Mouse (Mus musculus) embryonic fibroblast, embryonic 13.5 days (primary cell): ENCODE results near the gene Gm20388. TPM values are rescaled to one million over a fixed set of nuclear protein-coding genes. Genes with fewer than 3 reads are reported as not detected.
A peak's percentile ranks its signal among the peaks of the same experiment; 100 is the strongest.

Source experiments
- H3K27ac ChIP-seq: 2 replicates; pipeline ENCODE4 v1.5.1; 2012; ENCODE audit warnings: low read length, control low read depth, inconsistent platforms; ENCODE audit not compliant: insufficient read depth
- H3K4me1 ChIP-seq: 2 replicates; pipeline ENCODE4 v1.6.1; 2011; ENCODE audit warnings: low read length; ENCODE audit not compliant: control insufficient read depth, insufficient read depth
- H3K4me3 ChIP-seq: 2 replicates; pipeline ENCODE4 v1.5.1; 2011; ENCODE audit warnings: mild to moderate bottlenecking, control low read depth, low read length; ENCODE audit not compliant: insufficient read depth
- CTCF ChIP-seq: IDR thresholded peaks from 2 replicates; pipeline ENCODE4 v1.5.1; 2011; ENCODE audit warnings: mild to moderate bottlenecking, control low read depth, low read length, moderate library complexity, borderline replicate concordance; ENCODE audit not compliant: insufficient read depth
- POLR2A ChIP-seq: IDR thresholded peaks from 2 replicates; pipeline ENCODE4 v1.6.1; 2011; ENCODE audit warnings: low read depth, mild to moderate bottlenecking, control low read depth, low read length, moderate library complexity
- polyA plus RNA-seq: library from polyadenylated mRNA; stranded (reverse); fragments of >200 nt; gene quantifications from 2 replicates; pipeline ENCODE4 v1.2.4, GENCODE M21; 2011; ENCODE audit warnings: low read depth; ENCODE audit not compliant: missing spikeins, insufficient read length

Gm20388 gene
- polyA plus RNA-seq, 1 experiment, result 82.8 TPM

GRCm38 (mm10) chr8:120560535-120560934, 649.9 kb downstream of the Gm20388 start:
- Histone ChIP-seq H3K27ac (no peak overlapping the region), H3K4me1 (peaks cover 17% of the 10 kb centered on the region), H3K4me3 (no peak overlapping the region)
- TF ChIP-seq CTCF, result no peak
- TF ChIP-seq POLR2A, result no peak

GRCm38 (mm10) chr8:120561539-120562435, 651.1 kb downstream of the Gm20388 start:
- no peak overlapping the region for H3K4me3 ChIP-seq
- H3K4me1 ChIP-seq, result peaks cover 17% of the 10 kb centered on the region
- TF ChIP-seq POLR2A (no peak), CTCF (peak; percentile 33; the same call in 1 of the 2 replicates)
- H3K27ac ChIP-seq, result peak overlapping the region; percentile 4; the same call in 1 of the 2 replicates

- H3K4me3 ChIP-seq, result no peak overlapping the region
Measured at GRCm38 (mm10) chr8:120562680-120563347, 652.2 kb downstream of the Gm20388 start.

GRCm38 (mm10) chr8:120563348-120563724, 652.7 kb downstream of the Gm20388 start:
- TF ChIP-seq POLR2A (no peak), CTCF (no peak)
- peaks cover 17% of the 10 kb centered on the region for H3K4me1 ChIP-seq
- H3K27ac ChIP-seq, result peak overlapping the region; percentile 91
- H3K4me3 ChIP-seq, result no peak overlapping the region

More at GRCm38 (mm10) chr8:120562680-120563347, 652.2 kb downstream of the Gm20388 start:
- Histone ChIP-seq H3K27ac (peak overlapping the region; percentile 91), H3K4me1 (peaks cover 17% of the 10 kb centered on the region)
- TF ChIP-seq POLR2A, result no peak
- TF ChIP-seq CTCF, result no peak

- H3K4me3 ChIP-seq, result no peak overlapping the region
- TF ChIP-seq POLR2A (no peak), CTCF (no peak)
- peaks cover 17% of the 10 kb centered on the region for H3K4me1 ChIP-seq
- peak overlapping the region; percentile 91 for H3K27ac ChIP-seq
Measured at GRCm38 (mm10) chr8:120563851-120564837, 653.5 kb downstream of the Gm20388 start.

GRCm38 (mm10) chr8:120565151-120565711, 654.6 kb downstream of the Gm20388 start:
- Histone ChIP-seq H3K4me3 (no peak overlapping the region), H3K27ac (peak overlapping the region; percentile 44; the same call in 1 of the 2 replicates), H3K4me1 (peaks cover 17% of the 10 kb centered on the region)
- TF ChIP-seq POLR2A (no peak), CTCF (no peak)

GRCm38 (mm10) chr8:120566681-120567080, 656.0 kb downstream of the Gm20388 start:
- no peak for TF ChIP-seq POLR2A
- no peak for TF ChIP-seq CTCF
- Histone ChIP-seq H3K4me1 (peaks cover 13% of the 10 kb centered on the region), H3K4me3 (no peak overlapping the region), H3K27ac (no peak overlapping the region)

- TF ChIP-seq POLR2A (no peak), CTCF (no peak)
- no peak overlapping the region for H3K4me3 ChIP-seq
- H3K4me1 ChIP-seq, result peaks cover 12% of the 10 kb centered on the region
- H3K27ac ChIP-seq, result no peak overlapping the region
Measured at GRCm38 (mm10) chr8:120567731-120568130, 657.1 kb downstream of the Gm20388 start.
